Mouse (Mus musculus): ENCODE results near the gene Hoxb4. TPM values are rescaled to one million over a fixed set of nuclear protein-coding genes. Genes with fewer than 3 reads are reported as not detected.

Hoxb4 gene
- polyA plus RNA-seq, 1 experiment from 2014 or later = 0.77 TPM

DNA sequence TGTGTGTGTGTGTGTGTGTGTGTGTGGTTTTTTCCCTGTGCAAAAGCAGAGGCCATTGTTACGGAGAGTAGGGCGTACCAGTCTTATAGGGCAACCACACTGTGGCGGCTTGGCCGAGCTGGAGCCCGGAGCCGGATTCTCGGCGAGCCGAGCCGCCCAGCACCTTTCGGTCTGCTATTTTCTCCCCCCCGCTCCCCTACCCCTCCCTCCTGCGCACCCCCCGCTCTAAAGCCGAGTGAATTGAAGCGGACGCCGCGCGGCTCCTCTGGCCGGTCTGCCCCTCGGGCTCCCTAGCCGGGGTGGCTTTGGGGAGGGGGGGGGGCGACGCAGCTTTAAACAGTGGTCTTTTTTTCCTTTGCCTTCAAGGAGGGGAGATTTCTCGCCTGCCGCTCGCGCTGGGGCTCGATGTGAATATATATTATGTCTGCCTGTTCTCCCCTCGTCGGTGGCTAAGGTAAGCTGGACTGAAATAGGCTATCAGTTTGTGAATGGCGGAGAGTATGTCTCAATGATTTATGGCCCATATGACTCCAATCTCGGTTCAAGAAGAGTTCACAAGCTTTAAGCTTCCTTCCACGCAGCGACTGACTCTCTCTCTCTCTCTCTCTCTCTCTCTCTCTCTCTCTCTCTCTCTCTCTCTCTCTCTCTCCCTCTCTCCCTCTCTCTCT lies 22.8 kb downstream of the Hoxb4 start:
- H3K9ac ChIP-seq (ENCODE audit: low read depth, low read length) = peak overlapping the region; percentile 69
- H3K36me3 ChIP-seq (ENCODE audit: control insufficient read depth, insufficient read depth, low read length) = no peaks in the 10 kb centered on the region
- H3K4me1 ChIP-seq (ENCODE audit: control insufficient read depth, insufficient read depth, low read length) = peaks cover 8% of the 10 kb centered on the region
- H3K27me3 ChIP-seq (ENCODE audit: control insufficient read depth, insufficient read depth, low read length) = peaks cover 96% of the 10 kb centered on the region
- no peaks in the 10 kb centered on the region for H3K9me3 ChIP-seq (replicated peaks; ENCODE audit: control insufficient read depth, low read length)
- 0 out of 2 replicates have a peak, but pooled peaks have one; percentile 19 for ATAC-seq (replicated peaks; ENCODE audit: insufficient number of reproducible peaks, low FRiP score, low TSS enrichment)
- peak overlapping the region; percentile 45 for H3K4me3 ChIP-seq (ENCODE audit: low read depth, low read length)
- peak overlapping the region; percentile 63 for H3K4me2 ChIP-seq
- under 1% methylated on average over 31 of the region's 36 CpGs for WGBS (ENCODE audit: insufficient replicate concordance)
- peak overlapping the region; percentile 79 for H3K27ac ChIP-seq (ENCODE audit: low read depth, low read length)

DNA sequence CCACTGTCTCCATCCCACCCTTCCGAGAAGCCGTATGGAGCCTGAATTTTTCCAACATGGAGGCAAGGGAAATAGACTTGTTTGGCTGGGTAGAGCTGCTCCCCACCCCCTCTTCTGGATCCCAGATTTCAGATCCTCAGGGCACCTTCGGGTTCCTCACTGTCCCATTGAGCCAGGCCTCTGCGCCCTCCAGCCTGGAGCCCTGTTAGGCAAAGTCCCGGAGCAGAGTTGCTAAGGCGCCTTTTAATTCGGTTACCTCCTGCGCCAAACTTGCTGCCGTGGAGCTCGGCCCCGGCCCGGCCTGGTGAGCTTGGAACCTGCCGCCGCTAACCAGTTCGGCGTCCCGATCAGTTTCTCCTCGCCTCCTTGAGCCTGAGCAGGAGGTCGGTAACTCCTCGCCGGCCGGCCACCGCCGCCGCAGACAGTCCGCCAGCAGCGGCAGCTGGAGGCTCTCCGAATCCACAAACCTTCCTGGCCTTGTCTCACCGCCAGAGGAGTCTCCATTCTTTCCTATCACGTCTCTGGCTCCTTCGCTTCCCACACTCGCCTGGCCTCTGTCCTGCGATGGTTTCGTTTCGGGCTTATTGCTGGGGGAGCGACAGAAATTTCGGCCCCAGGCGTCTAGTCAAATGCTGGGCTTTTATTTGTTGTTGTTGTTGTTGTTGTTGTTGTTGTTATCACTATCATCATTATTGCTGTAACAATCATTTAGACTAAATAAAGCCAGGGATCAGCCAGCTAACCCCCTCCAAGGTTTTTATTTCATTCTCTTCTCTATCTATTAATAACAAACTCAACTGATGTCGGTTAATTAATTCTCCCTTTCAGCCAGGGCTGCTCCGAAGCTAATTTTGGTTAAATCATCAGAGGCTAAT lies 23.9 kb downstream of the Hoxb4 start:
- no peak for ATAC-seq (replicated peaks; ENCODE audit: insufficient number of reproducible peaks, low FRiP score, low TSS enrichment)
- under 1% methylated on average over 40 of the region's 40 CpGs for WGBS (ENCODE audit: insufficient replicate concordance)
- peak overlapping the region; percentile 63 for H3K4me2 ChIP-seq
- H3K36me3 ChIP-seq (ENCODE audit: control insufficient read depth, insufficient read depth, low read length) = no peaks in the 10 kb centered on the region
- peak overlapping the region; percentile 45 for H3K4me3 ChIP-seq (ENCODE audit: low read depth, low read length)
- H3K27me3 ChIP-seq (ENCODE audit: control insufficient read depth, insufficient read depth, low read length) = peaks cover 96% of the 10 kb centered on the region
- H3K9ac ChIP-seq (ENCODE audit: low read depth, low read length) = peak overlapping the region; percentile 72
- H3K4me1 ChIP-seq (ENCODE audit: control insufficient read depth, insufficient read depth, low read length) = peaks cover 11% of the 10 kb centered on the region
- peak overlapping the region; percentile 70 for H3K27ac ChIP-seq (ENCODE audit: low read depth, low read length)
- no peaks in the 10 kb centered on the region for H3K9me3 ChIP-seq (replicated peaks; ENCODE audit: control insufficient read depth, low read length)

- 9% methylated on average over 4 of the region's 4 CpGs for WGBS (ENCODE audit: insufficient replicate concordance)
- Histone ChIP-seq H3K4me1 (ENCODE audit: control insufficient read depth, insufficient read depth, low read length) (peaks cover 11% of the 10 kb centered on the region), H3K9ac (ENCODE audit: low read depth, low read length) (no peak overlapping the region), H3K4me3 (ENCODE audit: low read depth, low read length) (no peak overlapping the region), H3K9me3 (replicated peaks; ENCODE audit: control insufficient read depth, low read length) (no peaks in the 10 kb centered on the region), H3K27me3 (ENCODE audit: control insufficient read depth, insufficient read depth, low read length) (peaks cover 94% of the 10 kb centered on the region), H3K36me3 (ENCODE audit: control insufficient read depth, insufficient read depth, low read length) (no peaks in the 10 kb centered on the region), H3K4me2 (peak overlapping the region; percentile 63; the same call in 1 of the 2 replicates), H3K27ac (ENCODE audit: low read depth, low read length) (peak overlapping the region; percentile 70; the same call in 1 of the 2 replicates)
- ATAC-seq (replicated peaks; ENCODE audit: insufficient number of reproducible peaks, low FRiP score, low TSS enrichment) = no peak
Observed at GRCm38 (mm10) chr11:96342576-96342930, 24.5 kb downstream of the Hoxb4 start.

GRCm38 (mm10) chr11:96343206-96343745 lies 25.2 kb downstream of the Hoxb4 start:
- Histone ChIP-seq H3K27ac (ENCODE audit: low read depth, low read length) (no peak overlapping the region), H3K36me3 (ENCODE audit: control insufficient read depth, insufficient read depth, low read length) (no peaks in the 10 kb centered on the region), H3K4me2 (no peak overlapping the region; the same call in 1 of the 2 replicates), H3K9ac (ENCODE audit: low read depth, low read length) (no peak overlapping the region), H3K4me1 (ENCODE audit: control insufficient read depth, insufficient read depth, low read length) (peaks cover 11% of the 10 kb centered on the region), H3K9me3 (replicated peaks; ENCODE audit: control insufficient read depth, low read length) (no peaks in the 10 kb centered on the region), H3K4me3 (ENCODE audit: low read depth, low read length) (no peak overlapping the region), H3K27me3 (ENCODE audit: control insufficient read depth, insufficient read depth, low read length) (peaks cover 92% of the 10 kb centered on the region)
- 40% methylated on average over 2 of the region's 2 CpGs for WGBS (ENCODE audit: insufficient replicate concordance)
- ATAC-seq (replicated peaks; ENCODE audit: insufficient number of reproducible peaks, low FRiP score, low TSS enrichment) = no peak

- Histone ChIP-seq H3K4me3 (ENCODE audit: low read depth, low read length) (no peak overlapping the region), H3K36me3 (ENCODE audit: control insufficient read depth, insufficient read depth, low read length) (no peaks in the 10 kb centered on the region), H3K27ac (ENCODE audit: low read depth, low read length) (peak overlapping the region; percentile 29; the same call in 1 of the 2 replicates), H3K4me2 (peak overlapping the region; percentile 76), H3K9ac (ENCODE audit: low read depth, low read length) (peak overlapping the region; percentile 52; the same call in 1 of the 2 replicates), H3K27me3 (ENCODE audit: control insufficient read depth, insufficient read depth, low read length) (peaks cover 92% of the 10 kb centered on the region), H3K9me3 (replicated peaks; ENCODE audit: control insufficient read depth, low read length) (no peaks in the 10 kb centered on the region), H3K4me1 (ENCODE audit: control insufficient read depth, insufficient read depth, low read length) (peaks cover 11% of the 10 kb centered on the region)
- 10% methylated on average over 40 of the region's 40 CpGs for WGBS (ENCODE audit: insufficient replicate concordance)
- ATAC-seq (replicated peaks; ENCODE audit: insufficient number of reproducible peaks, low FRiP score, low TSS enrichment) = 0 out of 2 replicates have a peak, but pooled peaks have one; percentile 17
Observed at GRCm38 (mm10) chr11:96344061-96344877, 26.2 kb downstream of the Hoxb4 start.

DNA sequence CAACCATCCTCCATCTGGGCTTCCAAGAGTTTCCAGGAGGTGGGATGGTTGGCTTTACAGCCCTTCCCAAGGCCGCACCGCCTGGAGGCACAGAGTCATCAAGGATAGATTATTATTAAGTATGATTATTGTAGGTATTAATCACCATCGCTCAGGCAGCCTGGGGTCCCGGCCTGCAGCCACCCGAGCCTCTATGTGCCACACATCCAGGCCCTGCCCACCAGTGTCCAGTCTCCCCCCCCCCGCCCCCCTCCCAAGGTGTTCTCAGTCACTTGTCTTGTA lies 26.8 kb downstream of the Hoxb4 start:
- Histone ChIP-seq H3K4me1 (ENCODE audit: control insufficient read depth, insufficient read depth, low read length) (peaks cover 11% of the 10 kb centered on the region), H3K9ac (ENCODE audit: low read depth, low read length) (peak overlapping the region; percentile 22; the same call in 1 of the 2 replicates), H3K9me3 (replicated peaks; ENCODE audit: control insufficient read depth, low read length) (no peaks in the 10 kb centered on the region), H3K36me3 (ENCODE audit: control insufficient read depth, insufficient read depth, low read length) (no peaks in the 10 kb centered on the region), H3K27me3 (ENCODE audit: control insufficient read depth, insufficient read depth, low read length) (peaks cover 92% of the 10 kb centered on the region), H3K27ac (ENCODE audit: low read depth, low read length) (peak overlapping the region; percentile 29; the same call in 1 of the 2 replicates), H3K4me2 (peak overlapping the region; percentile 76), H3K4me3 (ENCODE audit: low read depth, low read length) (0 out of 2 replicates have a peak overlapping the region, but pooled peaks have one; percentile 2)
- 24% methylated on average over 5 of the region's 6 CpGs for WGBS (ENCODE audit: insufficient replicate concordance)
- ATAC-seq (replicated peaks; ENCODE audit: insufficient number of reproducible peaks, low FRiP score, low TSS enrichment) = no peak

DNA sequence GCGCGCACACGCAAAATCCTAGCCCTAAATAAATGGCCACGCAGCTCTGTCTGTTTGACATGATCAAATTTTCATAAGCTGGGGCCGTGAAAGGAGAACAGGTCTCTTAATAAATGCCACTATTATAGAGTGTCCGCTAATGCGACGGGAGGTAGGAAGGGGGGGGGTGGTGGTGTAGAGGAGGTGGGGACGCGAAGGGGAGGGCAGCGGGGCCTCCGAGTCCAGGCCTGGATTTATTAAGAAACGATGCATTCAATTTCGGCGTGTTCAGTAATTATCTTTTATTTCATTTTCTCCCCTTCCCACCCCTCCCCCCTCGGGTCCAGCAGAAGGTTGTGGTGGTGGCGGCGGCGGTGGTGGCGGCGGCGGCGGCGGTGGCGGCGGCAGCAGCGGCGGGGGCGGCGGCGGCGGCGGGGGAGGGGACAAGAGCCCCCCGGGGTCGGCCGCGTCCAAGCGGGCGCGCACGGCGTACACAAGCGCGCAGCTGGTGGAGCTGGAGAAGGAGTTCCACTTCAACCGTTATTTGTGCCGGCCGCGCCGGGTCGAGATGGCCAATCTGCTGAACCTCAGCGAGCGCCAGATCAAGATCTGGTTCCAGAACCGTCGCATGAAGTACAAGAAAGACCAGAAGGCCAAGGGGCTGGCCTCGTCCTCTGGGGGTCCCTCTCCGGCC lies 27.3 kb downstream of the Hoxb4 start:
- ATAC-seq (replicated peaks; ENCODE audit: insufficient number of reproducible peaks, low FRiP score, low TSS enrichment) = no peak
- peak overlapping the region; percentile 76 for H3K4me2 ChIP-seq
- peak overlapping the region; percentile 52; the same call in 1 of the 2 replicates for H3K9ac ChIP-seq (ENCODE audit: low read depth, low read length)
- H3K9me3 ChIP-seq (replicated peaks; ENCODE audit: control insufficient read depth, low read length) = no peaks in the 10 kb centered on the region
- H3K4me1 ChIP-seq (ENCODE audit: control insufficient read depth, insufficient read depth, low read length) = peaks cover 14% of the 10 kb centered on the region
- WGBS (ENCODE audit: insufficient replicate concordance) = 4% methylated on average over 39 of the region's 56 CpGs
- H3K4me3 ChIP-seq (ENCODE audit: low read depth, low read length) = peak overlapping the region; percentile 45
- H3K36me3 ChIP-seq (ENCODE audit: control insufficient read depth, insufficient read depth, low read length) = no peaks in the 10 kb centered on the region
- H3K27me3 ChIP-seq (ENCODE audit: control insufficient read depth, insufficient read depth, low read length) = peaks cover 91% of the 10 kb centered on the region
- peak overlapping the region; percentile 41; the same call in 1 of the 2 replicates for H3K27ac ChIP-seq (ENCODE audit: low read depth, low read length)
